Mouse (Mus musculus) liver, embryonic 16.5 days (tissue): ENCODE results near the gene Def6. TPM values are rescaled to one million over a fixed set of nuclear protein-coding genes. Genes with fewer than 3 reads are reported as not detected.

ENCODE experiments used
- ATAC-seq: fragments of 200-750 bp; cut with Nextera tagmentation; 2 replicates; pipeline ENCODE4 v1.8.0; 2017; ENCODE audit warnings: low read depth, mild to moderate bottlenecking, moderate number of reproducible peaks, moderate library complexity
- H3K27ac ChIP-seq: fragments of 300-500 bp; sonication (generic); 2 replicates; pipeline ENCODE4 v1.5.1; 2014; ENCODE audit warnings: mild to moderate bottlenecking, low read length
- H3K27me3 ChIP-seq: fragments of 300-500 bp; sonication (generic); 2 replicates; pipeline ENCODE4 v1.6.1; 2014; ENCODE audit warnings: low read depth, low read length, mixed read lengths; ENCODE audit not compliant: control insufficient read depth, insufficient read depth
- H3K36me3 ChIP-seq: fragments of 300-500 bp; sonication (generic); 2 replicates; pipeline ENCODE4 v1.6.1; 2014; ENCODE audit warnings: mild to moderate bottlenecking; ENCODE audit not compliant: control insufficient read depth, insufficient read depth
- H3K4me1 ChIP-seq: fragments of 300-500 bp; sonication (generic); 2 replicates; pipeline ENCODE4 v1.6.1; 2014; ENCODE audit warnings: low read depth, low read length, mixed read lengths; ENCODE audit not compliant: control insufficient read depth
- H3K4me2 ChIP-seq: fragments of 300-500 bp; sonication (generic); 2 replicates; pipeline ENCODE4 v1.6.1; 2014; ENCODE audit warnings: low read depth, low read length, mixed read lengths
- H3K4me3 ChIP-seq: fragments of 300-500 bp; sonication (generic); 2 replicates; pipeline ENCODE4 v1.5.1; 2014; ENCODE audit warnings: low read depth, mild to moderate bottlenecking, low read length
- H3K9ac ChIP-seq: fragments of 300-500 bp; sonication (generic); 2 replicates; pipeline ENCODE4 v1.6.1; 2014; ENCODE audit warnings: low read depth, low read length
- H3K9me3 ChIP-seq: fragments of 300-500 bp; sonication (generic); replicated peaks from 2 replicates; pipeline ENCODE4 v1.6.1; 2016; ENCODE audit warnings: low read length; ENCODE audit not compliant: control insufficient read depth
- WGBS: fragments of 180-500 bp; shearing (Covaris S2); extraction: QIAGEN DNeasy Blood & Tissue Kit; methylation state at CpG from one replicate; pipeline ENCODE4 v1.1.7; 2014; ENCODE audit not compliant: insufficient replicate concordance; 5-methylcytosine and 5-hydroxymethylcytosine counted together
- polyA plus RNA-seq: library from polyadenylated mRNA; unstranded; fragments of >200 nt; fragmentation: Nextera tagmentation; extraction: Ambion mirVana; gene quantifications from 2 replicates; pipeline ENCODE4 v1.2.1, GENCODE M21; 2015

Gene Def6
- 7.2 and 8.2 TPM in 2 replicates for polyA plus RNA-seq

DNA sequence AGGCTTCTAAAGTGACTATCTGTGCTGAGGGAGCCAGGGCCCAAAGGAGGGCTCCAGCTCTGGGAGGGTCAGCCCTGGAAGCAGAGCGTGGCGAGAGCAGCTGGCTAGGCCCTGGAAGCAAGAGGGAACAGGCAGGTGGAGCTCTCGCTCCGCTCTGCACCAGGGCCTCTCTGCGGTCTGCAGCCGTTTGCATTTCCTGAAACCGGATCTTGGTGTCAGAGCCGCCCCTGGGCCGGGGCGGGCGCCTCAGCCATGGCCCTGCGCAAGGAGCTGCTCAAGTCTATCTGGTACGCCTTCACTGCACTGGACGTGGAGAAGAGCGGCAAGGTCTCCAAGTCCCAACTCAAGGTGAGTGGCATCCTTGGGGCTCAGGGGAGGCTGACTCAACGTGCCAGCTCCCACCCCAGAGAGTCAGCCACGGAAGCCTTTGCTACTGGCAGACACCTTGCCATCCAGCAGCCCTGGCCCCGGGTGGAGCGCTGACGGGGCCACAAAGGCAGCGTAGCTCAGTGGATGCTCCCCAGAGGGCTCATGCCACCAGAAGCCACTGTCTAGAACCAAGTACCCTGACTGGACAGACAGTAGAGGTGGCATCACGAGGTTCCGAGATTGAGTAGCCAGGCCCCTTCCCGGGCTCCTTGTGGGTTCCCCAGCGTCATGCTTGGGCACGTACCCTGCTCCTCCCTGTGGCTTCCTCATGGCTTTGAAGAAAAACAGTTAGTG lies at the start of gene Def6:
Def6 (plus strand) TSS at position 188 of the 723 bp plus-strand sequence.
- Histone ChIP-seq H3K4me3 (peak within 1 kb of the TSS; percentile 59), H3K9ac (peak within 1 kb of the TSS; percentile 62), H3K36me3 (no peaks in the 10 kb centered on the region), H3K27ac (peak within 1 kb of the TSS; percentile 73), H3K27me3 (no peaks in the 10 kb centered on the region), H3K4me2 (peak within 1 kb of the TSS; percentile 61), H3K9me3 (no peaks in the 10 kb centered on the region), H3K4me1 (peaks cover 22% of the 10 kb centered on the region)
- 3% methylated on average over 26 of the region's 26 CpGs for WGBS
- peak; percentile 79 for ATAC-seq

DNA sequence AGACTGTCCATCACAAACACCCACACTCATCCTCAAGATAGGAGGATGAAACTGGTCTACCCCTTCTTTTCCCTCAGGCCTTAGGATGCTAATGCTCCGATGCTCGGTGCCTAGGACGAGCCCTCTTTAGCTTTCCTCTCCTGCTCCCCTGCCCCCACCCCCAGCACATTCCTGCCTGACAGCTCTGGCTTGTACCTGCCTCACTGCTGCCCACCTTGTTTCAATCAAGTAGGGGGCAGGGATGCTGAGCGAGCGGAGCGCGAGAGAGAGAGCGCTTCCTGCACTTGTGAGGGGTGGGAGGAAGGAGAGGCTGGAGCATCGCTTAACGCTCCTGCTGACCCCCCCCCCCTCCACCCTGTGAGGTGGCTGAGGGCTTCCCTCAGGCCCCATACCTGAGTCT lies 47.2 kb upstream of the Def6 start:
- 43% methylated on average over 10 of the region's 10 CpGs for WGBS
- Histone ChIP-seq H3K4me3 (no peak overlapping the region), H3K4me1 (no peaks in the 10 kb centered on the region), H3K9ac (no peak overlapping the region), H3K9me3 (no peaks in the 10 kb centered on the region), H3K27ac (no peak overlapping the region), H3K4me2 (no peak overlapping the region), H3K27me3 (peaks cover 7% of the 10 kb centered on the region; the same call in 1 of the 2 replicates), H3K36me3 (no peaks in the 10 kb centered on the region)
- ATAC-seq, result no peak

DNA sequence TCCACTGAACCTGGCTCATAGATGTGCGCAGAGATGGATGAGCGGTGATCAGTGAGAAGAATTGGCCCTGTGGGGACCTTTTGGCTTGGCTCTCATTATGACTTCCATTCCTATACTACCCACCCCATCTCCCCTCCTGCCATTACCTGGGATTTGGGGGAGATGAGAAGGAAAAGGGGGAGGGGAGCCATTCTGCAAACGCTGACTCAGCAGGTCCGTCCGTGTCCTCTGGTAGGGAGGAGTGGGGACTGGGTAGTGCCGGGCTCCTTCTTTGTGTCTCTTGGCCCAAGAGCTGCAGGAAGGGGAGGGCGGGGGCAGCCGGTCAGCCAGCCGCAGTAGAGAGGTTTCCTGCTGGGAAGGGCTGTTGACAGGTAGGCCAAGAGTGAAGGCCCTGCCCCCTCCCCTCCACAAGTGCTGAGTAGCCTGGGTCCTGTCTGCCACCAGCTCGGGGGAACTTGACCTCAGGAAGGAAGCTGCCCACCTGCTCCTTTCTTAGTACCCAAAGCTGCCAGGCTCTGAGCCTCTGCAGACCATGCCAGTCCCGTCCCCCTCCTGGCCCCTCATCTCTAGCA lies 46.2 kb upstream of the Def6 start:
- H3K27me3 ChIP-seq, result peaks cover 7% of the 10 kb centered on the region; the same call in 1 of the 2 replicates
- H3K36me3 ChIP-seq, result no peaks in the 10 kb centered on the region
- H3K27ac ChIP-seq, result no peak overlapping the region
- no peaks in the 10 kb centered on the region for H3K4me1 ChIP-seq
- H3K4me3 ChIP-seq, result no peak overlapping the region
- H3K9ac ChIP-seq, result no peak overlapping the region
- no peak overlapping the region for H3K4me2 ChIP-seq
- no peaks in the 10 kb centered on the region for H3K9me3 ChIP-seq
- ATAC-seq, result no peak
- WGBS, result 24% methylated on average over 11 of the region's 11 CpGs

DNA sequence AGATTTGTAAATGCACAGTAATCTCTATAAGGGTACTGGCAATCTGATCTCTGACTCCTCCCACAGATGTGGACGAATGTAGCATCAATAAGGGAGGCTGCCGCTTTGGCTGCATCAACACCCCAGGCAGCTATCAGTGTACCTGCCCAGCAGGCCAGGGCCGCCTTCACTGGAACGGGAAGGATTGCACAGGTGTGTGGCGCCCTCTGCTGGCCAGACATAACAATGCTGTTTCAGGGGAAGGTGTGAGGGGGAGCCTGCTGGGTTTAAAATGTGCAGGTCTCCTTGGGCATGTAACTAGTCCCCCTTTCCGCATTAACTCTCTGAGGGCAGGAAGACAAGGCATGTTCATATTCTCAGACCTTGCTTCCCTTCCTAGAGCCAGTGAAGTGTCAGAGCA lies 43.9 kb upstream of the Def6 start:
- 6% methylated on average over 6 of the region's 6 CpGs for WGBS
- no peaks in the 10 kb centered on the region for H3K4me1 ChIP-seq
- no peaks in the 10 kb centered on the region for H3K9me3 ChIP-seq
- H3K27me3 ChIP-seq, result peaks cover 7% of the 10 kb centered on the region; the same call in 1 of the 2 replicates
- ATAC-seq, result peak; percentile 35; the same call in 1 of the 2 replicates
- no peak overlapping the region for H3K4me2 ChIP-seq
- no peak overlapping the region for H3K9ac ChIP-seq
- H3K36me3 ChIP-seq, result no peaks in the 10 kb centered on the region
- H3K27ac ChIP-seq, result no peak overlapping the region
- no peak overlapping the region for H3K4me3 ChIP-seq

DNA sequence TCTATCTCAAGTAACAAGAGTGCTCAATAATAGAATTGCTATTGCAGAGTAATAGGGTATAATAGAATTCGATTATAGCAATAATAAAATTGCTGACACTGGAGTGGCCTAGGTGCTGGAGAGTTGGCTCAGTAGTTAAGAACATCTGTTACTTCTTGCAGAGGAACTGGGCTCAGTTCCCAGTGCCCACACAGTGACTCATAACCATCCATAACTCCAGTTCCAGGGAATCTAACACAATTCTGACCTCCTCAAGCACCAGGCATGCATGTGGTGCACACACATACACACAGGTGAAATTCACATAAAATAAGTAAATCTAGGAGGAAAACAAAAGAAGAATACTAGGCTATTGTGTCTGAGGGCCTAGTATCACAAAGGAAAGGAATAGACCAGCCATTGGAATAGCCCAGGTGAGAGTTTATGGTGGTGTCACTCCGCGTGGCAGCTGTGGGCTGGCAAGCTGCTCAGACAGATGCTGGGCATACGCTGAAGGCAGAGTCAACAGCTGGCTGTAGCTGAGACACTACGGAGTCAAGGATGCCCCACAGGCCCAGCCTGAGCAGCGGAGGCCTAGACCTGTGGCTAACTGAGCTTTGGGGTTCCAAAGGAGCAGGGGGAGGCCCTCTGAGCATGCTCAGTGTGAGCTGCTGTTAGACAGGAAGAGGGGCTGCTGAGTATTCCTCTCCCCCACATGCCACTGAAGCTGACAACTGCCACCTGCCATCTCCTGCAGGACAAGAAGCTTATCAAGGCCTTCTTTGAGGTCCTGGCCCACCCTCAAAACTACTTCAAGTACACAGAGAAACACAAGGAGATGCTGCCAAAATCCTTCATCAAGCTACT lies 36.9 kb upstream of the Def6 start:
- no peak for ATAC-seq
- Histone ChIP-seq H3K4me2 (no peak overlapping the region), H3K4me1 (no peaks in the 10 kb centered on the region), H3K27me3 (no peaks in the 10 kb centered on the region), H3K4me3 (no peak overlapping the region), H3K27ac (no peak overlapping the region), H3K9ac (no peak overlapping the region), H3K36me3 (no peaks in the 10 kb centered on the region), H3K9me3 (no peaks in the 10 kb centered on the region)
- 74% methylated on average over 6 of the region's 6 CpGs for WGBS

DNA sequence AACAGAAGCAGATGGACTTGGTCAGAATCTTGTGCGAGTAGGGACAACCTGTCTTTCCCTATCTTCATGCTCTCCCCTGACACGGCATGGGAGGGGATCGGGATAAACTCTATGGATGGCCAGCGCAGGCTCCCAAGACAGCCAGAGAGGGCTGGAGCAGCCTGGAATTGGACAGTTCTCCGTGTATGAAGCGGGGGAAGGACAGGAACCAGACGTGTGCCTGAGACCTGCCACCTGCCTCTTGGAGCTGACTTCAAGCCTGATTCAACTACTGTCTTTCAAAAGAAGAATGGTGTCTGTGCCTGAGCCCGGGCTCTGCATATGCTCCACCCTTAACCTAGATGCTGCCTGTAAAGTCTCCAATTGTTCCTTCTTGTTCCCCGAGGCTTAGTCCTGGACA lies 34.9 kb upstream of the Def6 start:
- 58% methylated on average over 9 of the region's 9 CpGs for WGBS
- no peaks in the 10 kb centered on the region for H3K27me3 ChIP-seq
- H3K4me3 ChIP-seq, result no peak overlapping the region
- no peak overlapping the region for H3K27ac ChIP-seq
- no peaks in the 10 kb centered on the region for H3K9me3 ChIP-seq
- no peak overlapping the region for H3K4me2 ChIP-seq
- no peak overlapping the region for H3K9ac ChIP-seq
- ATAC-seq, result no peak
- H3K36me3 ChIP-seq, result no peaks in the 10 kb centered on the region
- peaks cover 7% of the 10 kb centered on the region for H3K4me1 ChIP-seq

DNA sequence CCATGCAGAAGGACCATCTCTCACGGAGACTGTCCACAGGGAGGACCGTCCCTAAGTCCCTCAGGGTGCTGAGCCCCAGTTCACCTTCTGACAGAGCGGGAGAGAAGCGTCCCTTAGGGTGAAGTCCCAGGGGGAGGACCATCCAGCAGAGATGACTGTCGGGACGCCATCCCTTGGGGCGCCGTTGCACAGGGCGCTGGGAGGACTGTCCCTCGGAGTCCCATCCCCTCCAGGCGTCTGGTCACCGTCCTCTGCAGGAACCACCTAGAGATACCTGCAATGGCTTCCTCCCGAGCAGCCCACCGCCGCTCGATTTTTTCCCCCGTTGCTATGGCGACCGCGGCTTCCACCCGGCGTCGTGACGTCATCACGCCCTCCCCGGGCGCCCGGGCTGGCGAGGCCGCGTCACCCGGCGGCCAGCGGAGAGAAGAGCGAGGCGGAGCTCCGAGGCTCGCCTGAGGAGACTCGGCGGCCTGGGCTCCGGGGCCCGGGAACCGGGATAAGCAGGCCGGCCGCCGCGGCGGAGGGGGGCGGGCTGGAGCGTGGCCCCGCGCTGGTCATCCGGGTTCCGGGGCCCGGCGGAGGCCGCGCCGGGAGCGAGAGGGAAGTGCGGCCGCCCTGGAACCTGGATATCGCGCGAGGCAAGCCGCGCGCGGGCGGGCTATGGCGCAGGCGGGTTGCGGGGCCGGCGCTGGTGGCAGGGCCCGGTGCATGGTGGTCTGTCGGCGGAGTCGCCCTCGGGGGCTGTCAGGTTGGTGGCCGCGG lies 30.6 kb upstream of the Def6 start, which contains the start of gene Zfp523:
Zfp523 (plus strand) TSS at position 355 of the 765 bp plus-strand sequence.
- 0% methylated on average over 81 of the region's 82 CpGs for WGBS

DNA sequence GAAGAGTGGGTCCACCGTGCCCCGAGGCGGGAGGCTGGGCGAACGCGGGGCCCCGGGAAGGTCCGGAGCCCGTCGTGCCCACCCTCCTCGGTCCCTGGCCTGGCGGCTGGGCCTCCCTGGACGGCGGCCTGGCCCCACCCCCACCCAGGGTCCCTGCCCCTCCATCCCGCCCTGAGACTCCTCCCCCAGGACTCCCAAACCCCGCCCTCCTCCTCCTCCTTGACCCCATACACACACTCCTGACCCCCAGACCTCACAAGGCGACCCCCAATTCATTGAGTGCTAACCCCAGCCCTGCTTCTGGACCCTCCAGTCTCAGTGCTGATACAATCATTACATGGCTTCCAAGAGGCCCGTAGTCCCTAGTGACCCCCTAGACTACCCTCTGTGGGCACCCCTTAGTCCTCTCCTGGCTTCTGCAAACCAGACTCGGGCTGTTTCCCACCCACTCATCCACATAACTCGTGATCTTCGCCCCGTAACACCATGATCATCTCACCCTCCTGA lies 30.0 kb upstream of the Def6 start:
- Histone ChIP-seq H3K27me3 (no peaks in the 10 kb centered on the region), H3K36me3 (no peaks in the 10 kb centered on the region), H3K4me2 (peak overlapping the region; percentile 76), H3K4me1 (peaks cover 17% of the 10 kb centered on the region), H3K27ac (peak overlapping the region; percentile 62), H3K9me3 (no peaks in the 10 kb centered on the region), H3K4me3 (peak overlapping the region; percentile 73), H3K9ac (peak overlapping the region; percentile 75)
- peak; percentile 70 for ATAC-seq
- WGBS, result 4% methylated on average over 18 of the region's 22 CpGs

More for the DNA sequence above, 30.6 kb upstream of the Def6 start, which contains the start of gene Zfp523:
- H3K36me3 ChIP-seq, result no peaks in the 10 kb centered on the region
- H3K4me3 ChIP-seq, result peak within 1 kb of the TSS; percentile 73
- H3K9ac ChIP-seq, result peak within 1 kb of the TSS; percentile 75
- H3K27me3 ChIP-seq, result no peaks in the 10 kb centered on the region
- peak within 1 kb of the TSS; percentile 76 for H3K4me2 ChIP-seq
- peak within 1 kb of the TSS; percentile 62 for H3K27ac ChIP-seq
- ATAC-seq, result peak; percentile 80
- H3K9me3 ChIP-seq, result no peaks in the 10 kb centered on the region
- H3K4me1 ChIP-seq, result peaks cover 16% of the 10 kb centered on the region
